Mouse (Mus musculus): ENCODE measurements at regions not wholly inside any gene's neighbourhood (a gene's known extent, or its start where the extent isn't known, plus 50 kb on each side); places are given as distances from the start of the nearest gene placed in this dataset.

DNA sequence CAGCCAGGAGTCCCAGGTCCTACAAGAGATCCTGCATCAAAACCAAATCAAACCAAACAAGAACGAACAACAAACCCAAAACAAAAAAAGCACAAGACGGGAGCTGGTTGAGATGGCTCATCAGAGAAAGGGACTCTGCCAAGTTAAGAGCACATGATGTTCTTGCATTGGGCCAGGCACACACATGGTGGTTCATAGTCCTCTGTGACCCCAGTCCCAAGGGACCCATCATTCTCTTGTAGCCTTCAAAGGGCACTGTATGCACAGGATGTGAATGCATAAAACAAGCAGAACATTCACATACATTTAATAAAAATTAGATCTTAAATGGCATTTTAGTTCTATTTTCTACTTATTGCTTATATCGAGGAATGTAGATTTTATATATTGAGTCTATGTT is 99.5 kb upstream of the Kctd3 start:
- Histone ChIP-seq H3K4me3 (ENCODE audit: low read depth, low read length) (no peak overlapping the region), H3K9ac (ENCODE audit: low read depth, low read length) (no peak overlapping the region), H3K9me3 (replicated peaks; ENCODE audit: control insufficient read depth, low read length, poor library complexity, severe bottlenecking) (no peaks in the 10 kb centered on the region), H3K27me3 (ENCODE audit: control insufficient read depth, insufficient read depth, low read depth, low read length) (no peaks in the 10 kb centered on the region), H3K4me1 (ENCODE audit: control insufficient read depth, insufficient read depth, low read length) (no peaks in the 10 kb centered on the region), H3K27ac (ENCODE audit: low read length) (no peak overlapping the region), H3K36me3 (ENCODE audit: control insufficient read depth, insufficient read depth, low read length) (no peaks in the 10 kb centered on the region), H3K4me2 (ENCODE audit: low read length) (no peak overlapping the region)
- no peak for ATAC-seq
- 98% methylated on average over 3 of the region's 3 CpGs for WGBS

GRCm38 (mm10) chr1:189105276-189105675 is 97.6 kb upstream of the Kctd3 start:
- H3K4me1 ChIP-seq (ENCODE audit: control insufficient read depth, insufficient read depth, low read length) = no peaks in the 10 kb centered on the region
- no peaks in the 10 kb centered on the region for H3K9me3 ChIP-seq (replicated peaks; ENCODE audit: control insufficient read depth, low read length, poor library complexity, severe bottlenecking)
- no peak for ATAC-seq
- WGBS = 86% methylated on average over 4 of the region's 4 CpGs
- H3K4me3 ChIP-seq (ENCODE audit: low read depth, low read length) = no peak overlapping the region
- no peak overlapping the region for H3K27ac ChIP-seq (ENCODE audit: low read length)
- H3K36me3 ChIP-seq (ENCODE audit: control insufficient read depth, insufficient read depth, low read length) = no peaks in the 10 kb centered on the region
- H3K4me2 ChIP-seq (ENCODE audit: low read length) = no peak overlapping the region
- H3K27me3 ChIP-seq (ENCODE audit: control insufficient read depth, insufficient read depth, low read depth, low read length) = no peaks in the 10 kb centered on the region
- H3K9ac ChIP-seq (ENCODE audit: low read depth, low read length) = no peak overlapping the region

- no peak for ATAC-seq
- Histone ChIP-seq H3K4me2 (ENCODE audit: low read length) (no peak overlapping the region), H3K4me1 (ENCODE audit: control insufficient read depth, insufficient read depth, low read length) (no peaks in the 10 kb centered on the region), H3K4me3 (ENCODE audit: low read depth, low read length) (no peak overlapping the region), H3K9ac (ENCODE audit: low read depth, low read length) (no peak overlapping the region), H3K27me3 (ENCODE audit: control insufficient read depth, insufficient read depth, low read depth, low read length) (no peaks in the 10 kb centered on the region), H3K27ac (ENCODE audit: low read length) (no peak overlapping the region), H3K9me3 (replicated peaks; ENCODE audit: control insufficient read depth, low read length, poor library complexity, severe bottlenecking) (no peaks in the 10 kb centered on the region), H3K36me3 (ENCODE audit: control insufficient read depth, insufficient read depth, low read length) (no peaks in the 10 kb centered on the region)
- WGBS = 78% methylated on average over 3 of the region's 3 CpGs
Measured at GRCm38 (mm10) chr1:189102781-189103180, 95.1 kb upstream of the Kctd3 start.

DNA sequence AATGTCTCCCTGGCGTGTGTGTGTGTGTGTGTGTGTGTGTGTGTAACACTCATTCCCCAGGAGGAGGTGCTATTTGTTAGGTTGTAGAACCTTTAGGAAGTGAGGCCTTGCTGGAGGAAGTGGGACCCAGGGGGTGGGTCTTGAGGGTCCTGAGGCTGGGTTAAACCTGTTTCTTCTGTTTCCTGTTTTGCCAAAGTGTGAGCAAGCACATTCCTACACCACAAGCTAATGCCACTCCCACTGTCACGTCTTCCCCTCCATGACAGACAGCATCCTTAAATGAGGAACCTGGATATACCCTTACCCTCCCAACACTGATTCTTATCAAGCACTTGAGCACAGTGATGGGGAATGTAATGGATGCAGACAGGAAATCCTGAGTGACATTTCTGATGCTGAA is 91.5 kb upstream of the Kctd3 start:
- Histone ChIP-seq H3K36me3 (ENCODE audit: control insufficient read depth, insufficient read depth, low read length) (no peaks in the 10 kb centered on the region), H3K4me2 (ENCODE audit: low read length) (no peak overlapping the region), H3K27me3 (ENCODE audit: control insufficient read depth, insufficient read depth, low read depth, low read length) (no peaks in the 10 kb centered on the region), H3K4me3 (ENCODE audit: low read depth, low read length) (no peak overlapping the region), H3K4me1 (ENCODE audit: control insufficient read depth, insufficient read depth, low read length) (no peaks in the 10 kb centered on the region), H3K9me3 (replicated peaks; ENCODE audit: control insufficient read depth, low read length, poor library complexity, severe bottlenecking) (no peaks in the 10 kb centered on the region), H3K27ac (ENCODE audit: low read length) (no peak overlapping the region), H3K9ac (ENCODE audit: low read depth, low read length) (no peak overlapping the region)
- no peak for ATAC-seq
- WGBS = 65% methylated on average over 2 of the region's 2 CpGs

DNA sequence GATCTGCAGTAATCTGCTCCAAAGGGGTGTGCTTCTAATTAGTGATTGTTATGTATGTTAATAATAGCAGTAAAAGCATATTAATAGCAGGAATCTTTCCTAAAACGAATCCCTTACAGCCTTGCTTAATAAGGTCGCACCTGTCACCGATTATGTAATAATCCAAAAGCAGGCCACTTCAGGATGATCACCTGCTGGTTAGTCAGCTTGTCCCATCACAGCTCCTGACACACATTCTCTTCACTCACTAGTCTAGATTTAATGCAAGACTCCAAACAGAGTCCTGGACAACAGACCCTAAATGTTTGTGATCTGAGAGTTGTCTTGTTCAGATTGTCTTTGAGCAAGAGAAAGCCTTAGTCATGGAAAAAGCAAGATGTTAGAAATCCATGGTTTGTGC is 85.2 kb upstream of the Kctd3 start:
- H3K27me3 ChIP-seq (ENCODE audit: control insufficient read depth, insufficient read depth, low read depth, low read length) = no peaks in the 10 kb centered on the region
- H3K9ac ChIP-seq (ENCODE audit: low read depth, low read length) = no peak overlapping the region
- WGBS = 88% methylated on average over 3 of the region's 3 CpGs
- H3K27ac ChIP-seq (ENCODE audit: low read length) = no peak overlapping the region
- ATAC-seq = no peak
- H3K36me3 ChIP-seq (ENCODE audit: control insufficient read depth, insufficient read depth, low read length) = no peaks in the 10 kb centered on the region
- H3K4me3 ChIP-seq (ENCODE audit: low read depth, low read length) = no peak overlapping the region
- H3K4me1 ChIP-seq (ENCODE audit: control insufficient read depth, insufficient read depth, low read length) = no peaks in the 10 kb centered on the region
- no peaks in the 10 kb centered on the region for H3K9me3 ChIP-seq (replicated peaks; ENCODE audit: control insufficient read depth, low read length, poor library complexity, severe bottlenecking)
- no peak overlapping the region for H3K4me2 ChIP-seq (ENCODE audit: low read length)

DNA sequence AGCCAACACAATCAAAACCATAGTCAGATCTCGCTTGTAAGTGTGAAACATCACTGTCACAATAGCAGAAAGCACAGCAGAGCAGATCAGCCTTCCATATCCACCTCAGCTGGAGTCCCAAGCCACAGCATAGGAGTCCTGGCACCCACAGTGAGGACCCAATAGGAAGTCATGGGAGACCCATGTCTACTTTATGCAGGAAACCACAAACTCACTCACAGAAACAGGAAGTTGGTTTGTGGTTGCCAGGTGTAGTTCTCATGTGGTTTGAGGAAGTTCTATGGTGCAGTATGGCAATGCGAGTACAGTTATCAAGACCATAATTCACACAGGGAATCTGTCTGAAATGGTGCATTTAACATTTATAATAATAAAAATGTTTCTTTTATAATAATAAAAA is 77.6 kb upstream of the Kctd3 start:
- Histone ChIP-seq H3K4me2 (ENCODE audit: low read length) (no peak overlapping the region), H3K36me3 (ENCODE audit: control insufficient read depth, insufficient read depth, low read length) (no peaks in the 10 kb centered on the region), H3K4me1 (ENCODE audit: control insufficient read depth, insufficient read depth, low read length) (no peaks in the 10 kb centered on the region), H3K9ac (ENCODE audit: low read depth, low read length) (no peak overlapping the region), H3K4me3 (ENCODE audit: low read depth, low read length) (no peak overlapping the region), H3K27ac (ENCODE audit: low read length) (no peak overlapping the region), H3K9me3 (replicated peaks; ENCODE audit: control insufficient read depth, low read length, poor library complexity, severe bottlenecking) (peaks cover 5% of the 10 kb centered on the region; the same call in 1 of the 2 replicates), H3K27me3 (ENCODE audit: control insufficient read depth, insufficient read depth, low read depth, low read length) (no peaks in the 10 kb centered on the region)
- ATAC-seq = no peak
- 90% methylated on average over 2 of the region's 2 CpGs for WGBS

DNA sequence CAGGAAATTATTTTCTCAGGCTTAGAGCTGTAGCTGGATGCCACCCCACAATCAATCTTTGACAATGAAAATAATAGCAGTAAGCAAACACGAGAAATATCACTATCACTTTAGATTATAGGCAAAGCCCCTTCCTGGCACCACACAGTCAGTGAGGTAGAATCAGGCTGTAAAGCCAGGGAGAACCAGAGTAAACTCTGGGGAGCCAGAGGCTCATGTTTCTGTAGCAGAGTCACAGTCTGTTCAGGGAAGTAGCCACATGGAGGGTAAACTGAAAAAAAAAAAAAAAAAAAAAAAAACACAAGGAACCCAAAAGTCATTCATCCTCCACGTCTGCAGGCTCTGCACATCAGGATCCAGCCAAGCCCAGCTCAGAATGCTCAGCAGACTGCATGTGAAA is 73.6 kb upstream of the Kctd3 start:
- no peak overlapping the region for H3K4me3 ChIP-seq (ENCODE audit: low read depth, low read length)
- H3K4me2 ChIP-seq (ENCODE audit: low read length) = no peak overlapping the region
- H3K4me1 ChIP-seq (ENCODE audit: control insufficient read depth, insufficient read depth, low read length) = no peaks in the 10 kb centered on the region
- no peak for ATAC-seq
- H3K27ac ChIP-seq (ENCODE audit: low read length) = no peak overlapping the region
- no peaks in the 10 kb centered on the region for H3K36me3 ChIP-seq (ENCODE audit: control insufficient read depth, insufficient read depth, low read length)
- 36% methylated on average over 2 of the region's 2 CpGs for WGBS
- no peaks in the 10 kb centered on the region for H3K27me3 ChIP-seq (ENCODE audit: control insufficient read depth, insufficient read depth, low read depth, low read length)
- no peak overlapping the region for H3K9ac ChIP-seq (ENCODE audit: low read depth, low read length)
- peaks cover 5% of the 10 kb centered on the region; the same call in 1 of the 2 replicates for H3K9me3 ChIP-seq (replicated peaks; ENCODE audit: control insufficient read depth, low read length, poor library complexity, severe bottlenecking)

DNA sequence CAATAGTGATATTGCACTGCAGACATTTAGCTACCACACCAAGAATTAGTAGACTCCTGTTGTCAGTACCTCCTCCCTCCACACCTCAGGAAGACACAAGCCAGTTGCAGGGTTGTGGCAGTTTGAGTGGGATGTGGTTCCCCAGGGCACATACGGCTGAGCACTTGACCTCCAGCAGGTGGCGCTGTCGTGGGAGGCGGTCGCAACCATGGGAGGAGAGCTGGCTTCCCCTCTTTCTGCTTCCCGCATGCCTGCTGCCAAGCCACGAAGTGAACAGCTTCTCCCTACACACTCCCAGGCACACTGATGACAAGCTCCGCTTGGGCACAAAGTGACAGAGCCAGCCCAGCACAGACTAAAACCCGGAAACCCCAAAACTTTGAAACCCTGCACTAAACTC is 73.2 kb upstream of the Kctd3 start:
- no peak overlapping the region for H3K4me3 ChIP-seq (ENCODE audit: low read depth, low read length)
- 22% methylated on average over 9 of the region's 9 CpGs for WGBS
- H3K27me3 ChIP-seq (ENCODE audit: control insufficient read depth, insufficient read depth, low read depth, low read length) = no peaks in the 10 kb centered on the region
- H3K36me3 ChIP-seq (ENCODE audit: control insufficient read depth, insufficient read depth, low read length) = no peaks in the 10 kb centered on the region
- no peak for ATAC-seq
- no peak overlapping the region for H3K9ac ChIP-seq (ENCODE audit: low read depth, low read length)
- H3K9me3 ChIP-seq (replicated peaks; ENCODE audit: control insufficient read depth, low read length, poor library complexity, severe bottlenecking) = peaks cover 5% of the 10 kb centered on the region; the same call in 1 of the 2 replicates
- H3K4me2 ChIP-seq (ENCODE audit: low read length) = 0 out of 2 replicates have a peak overlapping the region, but pooled peaks have one; percentile 20
- H3K4me1 ChIP-seq (ENCODE audit: control insufficient read depth, insufficient read depth, low read length) = no peaks in the 10 kb centered on the region
- H3K27ac ChIP-seq (ENCODE audit: low read length) = no peak overlapping the region

GRCm38 (mm10) chr1:189079451-189080410 is 72.1 kb upstream of the Kctd3 start:
- ATAC-seq = no peak
- Histone ChIP-seq H3K27me3 (ENCODE audit: control insufficient read depth, insufficient read depth, low read depth, low read length) (no peaks in the 10 kb centered on the region), H3K9me3 (replicated peaks; ENCODE audit: control insufficient read depth, low read length, poor library complexity, severe bottlenecking) (peaks cover 5% of the 10 kb centered on the region; the same call in 1 of the 2 replicates), H3K27ac (ENCODE audit: low read length) (no peak overlapping the region), H3K4me2 (ENCODE audit: low read length) (no peak overlapping the region), H3K4me1 (ENCODE audit: control insufficient read depth, insufficient read depth, low read length) (no peaks in the 10 kb centered on the region), H3K9ac (ENCODE audit: low read depth, low read length) (no peak overlapping the region), H3K4me3 (ENCODE audit: low read depth, low read length) (no peak overlapping the region), H3K36me3 (ENCODE audit: control insufficient read depth, insufficient read depth, low read length) (no peaks in the 10 kb centered on the region)
- 59% methylated on average over 11 of the region's 11 CpGs for WGBS

All from midbrain, embryonic 16.5 days (tissue).